Mouse (Mus musculus): Measurements from ENCODE around the gene Xkr8. TPM values are rescaled to one million over a fixed set of nuclear protein-coding genes. Genes with fewer than 3 reads are reported as not detected.

Gene Xkr8
- 1.2 and 3.0 TPM in 2 replicates for polyA plus RNA-seq (2012; rRNA removed)

GRCm38 (mm10) chr4:132732148-132732684 is at the start of gene Xkr8:
Xkr8 (minus strand) TSS chr4:132732546.

GRCm38 (mm10) chr4:132767914-132768876 is 35.8 kb upstream of the Xkr8 start, which contains the start of gene Rpa2:
Rpa2 (plus strand) TSS chr4:132768332.

GRCm38 (mm10) chr4:132756974-132757373 is 24.6 kb upstream of the Xkr8 start, which contains the start of gene Smpdl3b:
Smpdl3b (minus strand) TSS chr4:132757252.

Other genes with a start within 250 kb of the Xkr8 start
- 5.3 and 6.4 TPM in 2 replicates for gene Sesn2, start 222.0 kb downstream of the Xkr8 start, polyA plus RNA-seq (2012; rRNA removed)
- gene Atpif1, start 198.9 kb downstream of the Xkr8 start, polyA plus RNA-seq (2012; rRNA removed) = 28.1 and 28.3 TPM in 2 replicates
- 4.8 and 7.3 TPM in 2 replicates for gene Dnajc8, start 197.0 kb downstream of the Xkr8 start, polyA plus RNA-seq (2012; rRNA removed)
- 1.6 and 1.9 TPM in 2 replicates for gene Ptafr, start 168.5 kb downstream of the Xkr8 start, polyA plus RNA-seq (2012; rRNA removed)
- 7.4 and 8.8 TPM in 2 replicates for gene Eya3, start 93.6 kb downstream of the Xkr8 start, polyA plus RNA-seq (2012; rRNA removed)
- 3.9 and 5.0 TPM in 2 replicates for gene Smpdl3b, start 24.7 kb upstream of the Xkr8 start, polyA plus RNA-seq (2012; rRNA removed)
- 3.6 and 5.2 TPM in 2 replicates for gene Rpa2, start 35.8 kb upstream of the Xkr8 start, polyA plus RNA-seq (2012; rRNA removed)
- gene Themis2, start 63.8 kb upstream of the Xkr8 start, polyA plus RNA-seq (2012; rRNA removed) = 1.2 and 1.4 TPM in 2 replicates
- 6.9 and 8.4 TPM in 2 replicates for gene Ppp1r8, start 110.6 kb upstream of the Xkr8 start, polyA plus RNA-seq (2012; rRNA removed)
- 7.6 and 8.7 TPM in 2 replicates for gene Stx12, start 152.0 kb upstream of the Xkr8 start, polyA plus RNA-seq (2012; rRNA removed)
- 4.5 and 5.3 TPM in 2 replicates for gene Fam76a, start 190.0 kb upstream of the Xkr8 start, polyA plus RNA-seq (2012; rRNA removed)
- gene Fgr, start 241.5 kb upstream of the Xkr8 start, polyA plus RNA-seq (2012; rRNA removed) = 0.51 and 0.85 TPM in 2 replicates